Mouse (Mus musculus) liver, adult 2 months (tissue): Measurements from ENCODE around the gene Ric8a. TPM values are rescaled to one million over a fixed set of nuclear protein-coding genes. Genes with fewer than 3 reads are reported as not detected.
A peak's percentile ranks its signal among the peaks of the same experiment; 100 is the strongest.

Experiments used
- DNase-seq: peaks from one replicate; pipeline ENCODE4 v3.0.0-alpha.2; 2011; ENCODE audit warnings: low read depth, low spot score; ENCODE audit errors: extremely low read depth
- H3K27ac ChIP-seq: fragments of 200-500 bp; replicated peaks from 2 replicates; pipeline ENCODE4 v1.5.1; 2012; ENCODE audit warnings: low read depth, mild to moderate bottlenecking, control low read depth, inconsistent platforms, low read length; ENCODE audit not compliant: insufficient read depth
- H3K27me3 ChIP-seq: fragments of 200-500 bp; 2 replicates; pipeline ENCODE4 v1.6.1; 2012; ENCODE audit warnings: mild to moderate bottlenecking, moderate library complexity, low read length, inconsistent platforms; ENCODE audit not compliant: control insufficient read depth, insufficient read depth
- H3K36me3 ChIP-seq: fragments of 200-500 bp; 2 replicates; pipeline ENCODE4 v1.6.1; 2012; ENCODE audit warnings: low read length, inconsistent platforms; ENCODE audit not compliant: control insufficient read depth, insufficient read depth
- H3K4me1 ChIP-seq: fragments of 200-500 bp; 2 replicates; pipeline ENCODE4 v1.6.1; 2011; ENCODE audit warnings: low read length; ENCODE audit not compliant: control insufficient read depth, insufficient read depth
- H3K4me3 ChIP-seq: fragments of 200-500 bp; 2 replicates; pipeline ENCODE4 v1.5.1; 2011; ENCODE audit warnings: low read depth, mild to moderate bottlenecking, control low read depth, low read length, moderate library complexity; ENCODE audit not compliant: insufficient read depth
- H3K79me2 ChIP-seq: fragments of 200-500 bp; 2 replicates; pipeline ENCODE4 v1.6.1; 2012; ENCODE audit warnings: inconsistent platforms, mild to moderate bottlenecking, low read length, moderate library complexity; ENCODE audit not compliant: control insufficient read depth, insufficient read depth
- H3K9ac ChIP-seq: fragments of 200-500 bp; 2 replicates; pipeline ENCODE4 v1.6.1; 2012; ENCODE audit warnings: low read depth, mild to moderate bottlenecking, control low read depth, inconsistent platforms, low read length
- CTCF ChIP-seq: fragments of 200-500 bp; IDR thresholded peaks from 2 replicates; pipeline ENCODE4 v1.5.1; 2011; ENCODE audit warnings: low read depth, low read length, control low read depth
- POLR2A ChIP-seq: fragments of 200-500 bp; IDR thresholded peaks from 2 replicates; pipeline ENCODE4 v1.6.1; 2011; ENCODE audit warnings: low read length, control low read depth; ENCODE audit not compliant: insufficient read depth; ENCODE audit errors: extremely low read depth
- WGBS: fragments of 180-500 bp; shearing (Covaris S2); methylation state at CpG from one replicate; pipeline ENCODE4 v1.1.7; 2018; 5-methylcytosine and 5-hydroxymethylcytosine counted together
- polyA plus RNA-seq: library from polyadenylated mRNA; depleted of rRNA; stranded (reverse); fragments of >200 nt; gene quantifications from 2 replicates; pipeline ENCODE4 v1.2.3, GENCODE M21; 2012
- total RNA-seq: library from RNA; depleted of rRNA; stranded (reverse); fragments of >200 nt; gene quantifications from 2 replicates; pipeline ENCODE4 v1.2.3, GENCODE M21; 2014

Gene Ric8a
- total and polyA plus RNA-seq, 2 experiments, result 17.5 to 34.4 TPM

- Histone ChIP-seq H3K36me3 (peaks cover 10% of the 10 kb centered on the region), H3K4me1 (peaks cover 27% of the 10 kb centered on the region)
- TF ChIP-seq POLR2A, result no peak
- TF ChIP-seq CTCF, result no peak
These were observed 1.1 kb downstream of the Ric8a start, which contains the start of gene Bet1l for GRCm38 (mm10) chr7:140857550-140858505. Gene Bet1l (minus strand): TSS chr7:140857577.

DNA sequence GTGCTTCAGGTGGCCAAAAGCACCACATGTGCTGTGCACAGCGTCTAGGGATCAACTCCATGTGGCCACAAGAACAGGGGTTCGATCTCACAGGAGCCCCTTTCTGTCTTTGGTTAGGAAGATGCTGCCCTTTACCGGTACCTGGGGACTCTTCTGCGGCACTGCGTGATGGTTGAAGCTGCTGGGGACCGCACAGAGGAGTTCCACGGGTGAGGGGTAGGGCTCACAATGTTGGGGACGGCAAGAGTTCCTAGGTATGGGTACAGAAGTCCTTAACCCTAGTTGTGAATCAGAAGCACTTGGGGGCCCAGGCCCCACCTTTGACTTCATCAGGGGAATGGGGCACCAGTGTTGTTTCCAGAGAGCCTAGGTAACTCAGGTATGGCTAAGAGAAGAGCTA lies 2.0 kb downstream of the Ric8a start:
- TF ChIP-seq POLR2A (no peak), CTCF (no peak)
- peaks cover 21% of the 10 kb centered on the region for H3K79me2 ChIP-seq
- H3K27ac ChIP-seq, result no peak overlapping the region
- no peak overlapping the region for H3K9ac ChIP-seq
- no peak for DNase-seq
- 96% methylated on average over 8 of the region's 8 CpGs for WGBS
- H3K36me3 ChIP-seq, result peaks cover 19% of the 10 kb centered on the region
- no peak overlapping the region for H3K4me3 ChIP-seq
- peaks cover 21% of the 10 kb centered on the region for H3K4me1 ChIP-seq
- H3K27me3 ChIP-seq, result no peaks in the 10 kb centered on the region

More at GRCm38 (mm10) chr7:140857550-140858505, 1.1 kb downstream of the Ric8a start, which contains the start of gene Bet1l:
- peak within 1 kb of the TSS; percentile 91 for H3K9ac ChIP-seq
- H3K4me3 ChIP-seq, result peak within 1 kb of the TSS; percentile 92
- H3K27me3 ChIP-seq, result no peaks in the 10 kb centered on the region
- DNase-seq, result no peak
- peak within 1 kb of the TSS; percentile 97 for H3K27ac ChIP-seq
- peaks cover 25% of the 10 kb centered on the region for H3K79me2 ChIP-seq
- WGBS, result 35% methylated on average over 40 of the region's 40 CpGs

GRCm38 (mm10) chr7:140859997-140860396 lies 3.2 kb downstream of the Ric8a start:
- no peaks in the 10 kb centered on the region for H3K27me3 ChIP-seq
- H3K79me2 ChIP-seq, result peaks cover 15% of the 10 kb centered on the region
- no peak overlapping the region for H3K4me3 ChIP-seq
- H3K9ac ChIP-seq, result no peak overlapping the region
- peaks cover 23% of the 10 kb centered on the region for H3K36me3 ChIP-seq
- peaks cover 9% of the 10 kb centered on the region for H3K4me1 ChIP-seq
- H3K27ac ChIP-seq, result no peak overlapping the region
- WGBS, result 89% methylated on average over 6 of the region's 6 CpGs
- no peak for DNase-seq
- TF ChIP-seq CTCF (no peak), POLR2A (no peak)

DNA sequence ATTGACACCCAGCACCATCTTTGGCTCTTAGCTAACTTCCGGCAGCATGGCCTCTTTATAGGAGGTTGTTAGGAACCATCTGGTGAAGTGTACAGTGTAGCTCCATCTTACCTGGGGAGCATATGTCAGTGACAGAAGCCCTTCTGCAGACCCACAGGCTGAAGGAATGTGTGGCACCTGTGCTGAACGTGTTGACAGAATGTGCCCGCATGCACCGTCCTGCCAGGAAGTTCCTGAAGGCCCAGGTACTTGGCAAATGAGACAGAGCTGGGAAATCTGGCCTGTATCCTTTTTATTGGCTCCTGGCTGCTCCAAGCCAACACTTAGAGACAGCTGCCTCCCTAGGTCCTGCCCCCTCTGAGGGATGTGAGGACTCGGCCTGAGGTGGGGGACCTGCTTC lies 4.0 kb downstream of the Ric8a start:
- 81% methylated on average over 5 of the region's 5 CpGs for WGBS
- TF ChIP-seq POLR2A (no peak), CTCF (no peak)
- H3K36me3 ChIP-seq, result peaks cover 29% of the 10 kb centered on the region

GRCm38 (mm10) chr7:140864761-140865160 lies 8.0 kb downstream of the Ric8a start:
- Histone ChIP-seq H3K27me3 (no peaks in the 10 kb centered on the region), H3K4me3 (no peak overlapping the region), H3K79me2 (no peaks in the 10 kb centered on the region), H3K4me1 (no peaks in the 10 kb centered on the region), H3K36me3 (peaks cover 52% of the 10 kb centered on the region), H3K9ac (no peak overlapping the region), H3K27ac (no peak overlapping the region)
- WGBS, result 88% methylated on average over 12 of the region's 12 CpGs
- DNase-seq, result no peak
- TF ChIP-seq CTCF (no peak), POLR2A (no peak)

More for the DNA sequence above, 4.0 kb downstream of the Ric8a start:
- H3K4me1 ChIP-seq, result peaks cover 6% of the 10 kb centered on the region
- H3K9ac ChIP-seq, result no peak overlapping the region
- H3K27me3 ChIP-seq, result no peaks in the 10 kb centered on the region
- H3K4me3 ChIP-seq, result no peak overlapping the region
- no peak for DNase-seq
- H3K79me2 ChIP-seq, result peaks cover 7% of the 10 kb centered on the region; the same call in 1 of the 2 replicates
- H3K27ac ChIP-seq, result no peak overlapping the region

- Histone ChIP-seq H3K79me2 (peaks cover 26% of the 10 kb centered on the region), H3K4me3 (no peak overlapping the region), H3K4me1 (0 out of 2 replicates have a peak, but pooled peaks cover 4% of the 10 kb centered on the region), H3K9ac (no peak overlapping the region), H3K27me3 (no peaks in the 10 kb centered on the region), H3K36me3 (peaks cover 63% of the 10 kb centered on the region), H3K27ac (no peak overlapping the region)
- no peak for TF ChIP-seq POLR2A
- TF ChIP-seq CTCF, result no peak
- no peak for DNase-seq
- WGBS, result 81% methylated on average over 4 of the region's 4 CpGs
These were observed 17.5 kb downstream of the Ric8a start for GRCm38 (mm10) chr7:140874224-140874623.
